Mouse (Mus musculus) heart, adult 8-10 months (tissue): Measurements from ENCODE around the gene Tead4. TPM values are rescaled to one million over a fixed set of nuclear protein-coding genes. Genes with fewer than 3 reads are reported as not detected.

Experiments
- total RNA-seq, 4 experiments: library from RNA; stranded (reverse); gene quantifications; 2 replicates each; pipeline ENCODE4 v1.2.4; 2022

Gene Tead4
- total RNA-seq, 4 experiments from 2014 or later: 2.0 to 4.0 (median 3.1) TPM

Other genes starting within 250 kb of the Tead4 start
- 100 to 1,000 TPM in 2 of 4 experiments, 10 to 100 TPM in 2; 67.0 to 124 (median 99.7) TPM for gene Tspan9, start 157.2 kb downstream of the Tead4 start, total RNA-seq
- 1 to 10 TPM; 6.6 to 9.9 (median 7.8) TPM for gene Tulp3, start 55.0 kb upstream of the Tead4 start, total RNA-seq
- gene Rhno1, start 62.1 kb upstream of the Tead4 start, total RNA-seq: 10 to 100 TPM in 3 of 4 experiments, 1 to 10 TPM in 1; 9.4 to 12.5 (median 10.8) TPM
- under 1 TPM; 0.25 to 0.76 (median 0.49) TPM for gene Foxm1, start 62.1 kb upstream of the Tead4 start, total RNA-seq
- gene Tex52, start 74.6 kb upstream of the Tead4 start, total RNA-seq: not detected
- not detected for gene Gm44596, start 74.7 kb upstream of the Tead4 start, total RNA-seq
- 1 to 10 TPM; 1.1 to 1.8 (median 1.3) TPM for gene Nrip2, start 98.5 kb upstream of the Tead4 start, total RNA-seq
- 10 to 100 TPM; 16.0 to 20.0 (median 16.9) TPM for gene Itfg2, start 124.1 kb upstream of the Tead4 start, total RNA-seq
- gene Fkbp4, start 137.9 kb upstream of the Tead4 start, total RNA-seq: 100 to 1,000 TPM; 337 to 380 (median 365) TPM
- 1 to 10 TPM; 2.2 to 3.6 (median 2.7) TPM for gene Pzp, start 225.9 kb upstream of the Tead4 start, total RNA-seq